Mouse (Mus musculus): ENCODE measurements around the gene Grn. TPM values are rescaled to one million over a fixed set of nuclear protein-coding genes. Genes with fewer than 3 reads are reported as not detected.

Gene Grn
- polyA plus RNA-seq, 1 experiment from 2014 or later = 215 TPM

DNA sequence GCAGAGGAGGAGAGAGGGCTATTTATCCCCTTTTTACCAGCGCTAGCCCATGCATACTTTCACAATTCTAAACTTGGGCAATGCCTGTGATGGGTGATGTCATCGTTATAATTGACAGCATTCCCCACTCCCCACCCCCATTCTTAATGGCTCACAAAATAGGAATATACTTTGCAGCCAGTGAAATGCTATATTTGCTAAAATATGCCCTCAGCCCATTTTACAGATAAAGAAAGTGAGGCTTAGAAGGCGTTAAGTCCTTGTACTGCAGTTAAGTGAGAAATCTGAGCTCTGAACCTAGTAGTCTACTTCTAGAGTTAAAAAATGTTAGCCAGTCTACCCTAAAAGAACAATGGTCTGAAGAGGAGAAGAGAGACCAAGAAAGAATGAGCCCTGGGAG, 14.2 kb downstream of the Grn start:
- WGBS = 61% methylated on average over 3 of the region's 3 CpGs
- Histone ChIP-seq H3K36me3 (ENCODE audit: control insufficient read depth, insufficient read depth) (peaks cover 11% of the 10 kb centered on the region), H3K4me2 (ENCODE audit: low read depth, low read length) (no peak overlapping the region), H3K27ac (ENCODE audit: low read length) (no peak overlapping the region), H3K4me1 (ENCODE audit: control insufficient read depth, insufficient read depth, low read length) (peaks cover 44% of the 10 kb centered on the region), H3K4me3 (ENCODE audit: low read length) (no peak overlapping the region), H3K9me3 (replicated peaks; ENCODE audit: control insufficient read depth, low read length) (no peaks in the 10 kb centered on the region), H3K9ac (ENCODE audit: low read length) (no peak overlapping the region; the same call in 1 of the 2 replicates), H3K27me3 (ENCODE audit: control insufficient read depth, insufficient read depth, low read length) (0 out of 2 replicates have a peak, but pooled peaks cover 2% of the 10 kb centered on the region)
- ATAC-seq (replicated peaks; ENCODE audit: extremely low read depth, insufficient read depth, low FRiP score) = no peak

DNA sequence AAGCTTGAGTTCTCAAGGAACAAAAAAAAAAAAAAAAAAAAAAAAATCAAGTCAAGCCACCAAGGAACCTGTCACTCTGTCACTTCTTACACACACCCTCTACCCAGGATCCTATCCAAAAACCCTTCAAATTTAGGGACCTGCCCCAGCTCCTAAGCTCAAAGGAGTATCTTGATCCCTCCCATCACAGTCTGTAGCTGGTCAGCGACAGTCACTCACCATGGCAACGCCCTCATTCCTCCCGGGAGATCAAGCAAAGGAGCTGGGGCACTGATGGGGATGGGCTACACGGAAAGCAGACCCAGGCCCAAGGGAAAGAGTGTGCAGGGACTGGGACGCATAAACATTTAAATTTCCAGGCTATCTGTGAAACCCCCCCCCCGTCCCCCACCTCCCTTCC, 14.7 kb downstream of the Grn start:
- H3K27me3 ChIP-seq (ENCODE audit: control insufficient read depth, insufficient read depth, low read length) = no peaks in the 10 kb centered on the region
- no peak overlapping the region for H3K4me3 ChIP-seq (ENCODE audit: low read length)
- ATAC-seq (replicated peaks; ENCODE audit: extremely low read depth, insufficient read depth, low FRiP score) = no peak
- H3K27ac ChIP-seq (ENCODE audit: low read length) = no peak overlapping the region
- WGBS = 13% methylated on average over 6 of the region's 6 CpGs
- peaks cover 7% of the 10 kb centered on the region; the same call in 1 of the 2 replicates for H3K36me3 ChIP-seq (ENCODE audit: control insufficient read depth, insufficient read depth)
- H3K9ac ChIP-seq (ENCODE audit: low read length) = no peak overlapping the region
- peaks cover 44% of the 10 kb centered on the region for H3K4me1 ChIP-seq (ENCODE audit: control insufficient read depth, insufficient read depth, low read length)
- no peaks in the 10 kb centered on the region for H3K9me3 ChIP-seq (replicated peaks; ENCODE audit: control insufficient read depth, low read length)
- peak overlapping the region; percentile 91; the same call in 1 of the 2 replicates for H3K4me2 ChIP-seq (ENCODE audit: low read depth, low read length)

GRCm38 (mm10) chr11:102445264-102445890, 15.3 kb downstream of the Grn start:
- H3K9ac ChIP-seq (ENCODE audit: low read length) = no peak overlapping the region; the same call in 1 of the 2 replicates
- 19% methylated on average over 10 of the region's 10 CpGs for WGBS
- H3K4me3 ChIP-seq (ENCODE audit: low read length) = 0 out of 2 replicates have a peak overlapping the region, but pooled peaks have one; percentile 93

GRCm38 (mm10) chr11:102445891-102446361, 15.8 kb downstream of the Grn start:
- H3K9ac ChIP-seq (ENCODE audit: low read length) = peak overlapping the region; percentile 96
- no peaks in the 10 kb centered on the region for H3K9me3 ChIP-seq (replicated peaks; ENCODE audit: control insufficient read depth, low read length)
- peak overlapping the region; percentile 93 for H3K4me3 ChIP-seq (ENCODE audit: low read length)
- peak overlapping the region; percentile 89 for H3K27ac ChIP-seq (ENCODE audit: low read length)
- peaks cover 3% of the 10 kb centered on the region; the same call in 1 of the 2 replicates for H3K36me3 ChIP-seq (ENCODE audit: control insufficient read depth, insufficient read depth)
- H3K4me2 ChIP-seq (ENCODE audit: low read depth, low read length) = peak overlapping the region; percentile 91
- peak; percentile 46 for ATAC-seq (replicated peaks; ENCODE audit: extremely low read depth, insufficient read depth, low FRiP score)
- peaks cover 44% of the 10 kb centered on the region for H3K4me1 ChIP-seq (ENCODE audit: control insufficient read depth, insufficient read depth, low read length)
- no peaks in the 10 kb centered on the region for H3K27me3 ChIP-seq (ENCODE audit: control insufficient read depth, insufficient read depth, low read length)
- 5% methylated on average over 7 of the region's 7 CpGs for WGBS

More at GRCm38 (mm10) chr11:102445264-102445890, 15.3 kb downstream of the Grn start:
- Histone ChIP-seq H3K27ac (ENCODE audit: low read length) (peak overlapping the region; percentile 89), H3K27me3 (ENCODE audit: control insufficient read depth, insufficient read depth, low read length) (no peaks in the 10 kb centered on the region), H3K4me2 (ENCODE audit: low read depth, low read length) (peak overlapping the region; percentile 91), H3K36me3 (ENCODE audit: control insufficient read depth, insufficient read depth) (peaks cover 4% of the 10 kb centered on the region; the same call in 1 of the 2 replicates), H3K9me3 (replicated peaks; ENCODE audit: control insufficient read depth, low read length) (no peaks in the 10 kb centered on the region), H3K4me1 (ENCODE audit: control insufficient read depth, insufficient read depth, low read length) (peaks cover 44% of the 10 kb centered on the region)
- ATAC-seq (replicated peaks; ENCODE audit: extremely low read depth, insufficient read depth, low FRiP score) = peak; percentile 19; the same call in 1 of the 2 replicates

DNA sequence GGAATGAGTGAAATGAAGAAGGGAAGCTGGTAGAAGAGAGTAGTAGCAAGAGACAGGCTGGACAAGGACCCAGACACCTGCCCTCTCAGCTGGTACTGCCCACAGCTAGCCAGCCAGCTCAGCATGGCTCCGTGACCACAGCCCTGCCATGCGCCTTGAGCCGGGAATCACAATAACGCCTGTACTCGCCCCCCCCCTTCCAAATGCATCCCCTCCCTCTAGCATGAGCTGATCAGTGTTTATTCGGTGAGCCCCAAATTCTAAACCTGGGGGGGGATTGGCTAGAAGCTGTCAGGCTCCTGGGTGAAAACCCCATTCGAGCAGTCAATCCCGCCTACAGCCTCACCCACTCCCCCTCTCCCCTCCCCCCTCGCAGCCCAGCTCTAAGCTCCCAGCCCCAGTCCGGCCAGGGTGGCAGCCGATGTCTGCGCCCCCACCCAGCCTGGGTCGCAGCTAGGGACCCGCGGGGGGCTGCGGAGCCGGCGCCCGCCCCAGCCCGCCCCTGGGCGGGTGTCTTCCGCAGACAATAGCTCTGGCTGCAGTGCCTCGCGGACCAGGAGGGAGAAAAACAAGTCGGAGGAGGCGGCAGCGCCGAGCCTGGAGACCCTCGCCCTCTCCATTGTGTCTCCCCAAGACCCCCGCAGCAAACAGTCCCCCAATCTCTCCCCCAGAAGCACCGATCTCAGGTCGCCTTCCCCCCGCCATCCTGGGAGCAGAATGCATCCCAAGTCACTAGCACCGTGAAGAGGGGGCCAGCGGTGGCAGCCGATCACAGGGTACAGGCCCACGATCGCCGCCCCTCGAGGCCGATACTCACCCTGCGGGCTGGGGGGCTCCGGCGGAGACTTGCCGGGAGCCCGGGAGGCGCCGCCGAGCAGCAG, 16.7 kb downstream of the Grn start:
- H3K4me1 ChIP-seq (ENCODE audit: control insufficient read depth, insufficient read depth, low read length) = peaks cover 44% of the 10 kb centered on the region
- H3K9me3 ChIP-seq (replicated peaks; ENCODE audit: control insufficient read depth, low read length) = no peaks in the 10 kb centered on the region
- WGBS = under 1% methylated on average over 47 of the region's 49 CpGs
- H3K27ac ChIP-seq (ENCODE audit: low read length) = peak overlapping the region; percentile 89
- H3K9ac ChIP-seq (ENCODE audit: low read length) = peak overlapping the region; percentile 96
- no peaks in the 10 kb centered on the region for H3K27me3 ChIP-seq (ENCODE audit: control insufficient read depth, insufficient read depth, low read length)
- ATAC-seq (replicated peaks; ENCODE audit: extremely low read depth, insufficient read depth, low FRiP score) = peak; percentile 25; the same call in 1 of the 2 replicates
- no peaks in the 10 kb centered on the region for H3K36me3 ChIP-seq (ENCODE audit: control insufficient read depth, insufficient read depth)
- H3K4me2 ChIP-seq (ENCODE audit: low read depth, low read length) = peak overlapping the region; percentile 91
- peak overlapping the region; percentile 93 for H3K4me3 ChIP-seq (ENCODE audit: low read length)

DNA sequence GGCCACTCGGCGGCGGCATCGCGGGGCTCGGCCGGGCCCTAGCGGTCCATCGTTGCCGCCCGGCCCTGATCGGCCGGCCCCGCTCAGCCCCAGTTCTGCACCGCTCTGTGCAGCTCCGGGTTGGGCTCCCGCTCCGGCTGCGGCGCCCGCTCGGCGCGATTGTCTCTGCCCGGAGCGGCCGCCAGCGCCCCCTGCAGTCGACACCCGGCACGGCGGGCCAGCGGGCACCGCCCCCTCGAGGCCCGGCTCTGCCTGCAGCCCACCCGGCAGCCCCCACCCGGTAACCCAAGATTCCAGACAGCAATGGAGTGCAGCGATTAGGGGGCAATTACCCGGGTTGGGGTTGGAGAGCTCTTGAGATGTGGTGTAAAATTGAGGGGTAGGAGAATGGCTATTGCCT, 17.4 kb downstream of the Grn start, which contains the start of gene Fam171a2:
TSS of gene Fam171a2 (minus strand) at position 186 of the 400 bp plus-strand sequence.
- Histone ChIP-seq H3K27me3 (ENCODE audit: control insufficient read depth, insufficient read depth, low read length) (no peaks in the 10 kb centered on the region), H3K9me3 (replicated peaks; ENCODE audit: control insufficient read depth, low read length) (no peaks in the 10 kb centered on the region), H3K36me3 (ENCODE audit: control insufficient read depth, insufficient read depth) (no peaks in the 10 kb centered on the region), H3K4me3 (ENCODE audit: low read length) (peak within 1 kb of the TSS; percentile 93), H3K9ac (ENCODE audit: low read length) (peak within 1 kb of the TSS; percentile 96), H3K27ac (ENCODE audit: low read length) (peak within 1 kb of the TSS; percentile 89), H3K4me1 (ENCODE audit: control insufficient read depth, insufficient read depth, low read length) (peaks cover 44% of the 10 kb centered on the region), H3K4me2 (ENCODE audit: low read depth, low read length) (peak within 1 kb of the TSS; percentile 91)
- whole genome bisulfite sequencing = under 1% methylated on average over 37 of the region's 40 CpGs
- peak; percentile 70 for ATAC-seq (replicated peaks; ENCODE audit: extremely low read depth, insufficient read depth, low FRiP score)

DNA sequence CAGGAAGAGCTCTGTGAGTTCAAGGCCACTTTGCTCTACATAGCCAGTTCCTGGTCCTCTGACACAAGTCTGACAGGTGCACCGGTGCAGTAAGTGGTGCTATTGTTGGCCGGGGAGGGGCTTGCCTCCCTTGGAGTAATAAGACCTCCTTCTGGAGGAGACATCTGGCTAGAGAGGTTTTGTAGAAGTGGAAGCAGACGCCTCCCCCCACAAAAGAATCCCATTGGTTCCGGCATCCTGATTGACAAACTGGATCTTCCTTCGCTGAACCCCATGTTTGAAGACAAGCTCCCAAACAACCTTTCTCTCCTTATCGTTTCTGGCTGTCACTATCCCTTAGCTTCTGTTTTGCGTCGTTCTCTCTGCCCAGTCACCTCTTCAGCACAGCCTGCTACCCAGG, 18.2 kb downstream of the Grn start:
- ATAC-seq (replicated peaks; ENCODE audit: extremely low read depth, insufficient read depth, low FRiP score) = no peak
- H3K4me2 ChIP-seq (ENCODE audit: low read depth, low read length) = no peak overlapping the region; the same call in 1 of the 2 replicates
- H3K4me1 ChIP-seq (ENCODE audit: control insufficient read depth, insufficient read depth, low read length) = peaks cover 44% of the 10 kb centered on the region

GRCm38 (mm10) chr11:102449043-102450008, 19.2 kb downstream of the Grn start:
- no peaks in the 10 kb centered on the region for H3K36me3 ChIP-seq (ENCODE audit: control insufficient read depth, insufficient read depth)
- peaks cover 35% of the 10 kb centered on the region for H3K4me1 ChIP-seq (ENCODE audit: control insufficient read depth, insufficient read depth, low read length)
- H3K27ac ChIP-seq (ENCODE audit: low read length) = no peak overlapping the region
- no peaks in the 10 kb centered on the region for H3K27me3 ChIP-seq (ENCODE audit: control insufficient read depth, insufficient read depth, low read length)
- H3K9ac ChIP-seq (ENCODE audit: low read length) = no peak overlapping the region
- WGBS = 43% methylated on average over 17 of the region's 17 CpGs
- H3K9me3 ChIP-seq (replicated peaks; ENCODE audit: control insufficient read depth, low read length) = no peaks in the 10 kb centered on the region
- no peak overlapping the region for H3K4me3 ChIP-seq (ENCODE audit: low read length)
- ATAC-seq (replicated peaks; ENCODE audit: extremely low read depth, insufficient read depth, low FRiP score) = no peak
- no peak overlapping the region for H3K4me2 ChIP-seq (ENCODE audit: low read depth, low read length)

More for the DNA sequence above, 18.2 kb downstream of the Grn start:
- WGBS = 7% methylated on average over 8 of the region's 8 CpGs
- no peak overlapping the region for H3K9ac ChIP-seq (ENCODE audit: low read length)
- no peaks in the 10 kb centered on the region for H3K27me3 ChIP-seq (ENCODE audit: control insufficient read depth, insufficient read depth, low read length)
- no peaks in the 10 kb centered on the region for H3K9me3 ChIP-seq (replicated peaks; ENCODE audit: control insufficient read depth, low read length)
- H3K36me3 ChIP-seq (ENCODE audit: control insufficient read depth, insufficient read depth) = no peaks in the 10 kb centered on the region
- H3K27ac ChIP-seq (ENCODE audit: low read length) = no peak overlapping the region
- H3K4me3 ChIP-seq (ENCODE audit: low read length) = no peak overlapping the region
